Mouse (Mus musculus) G1E (cell line): ENCODE results near the gene Ndufaf4.

ENCODE experiments used
- CTCF ChIP-seq: IDR thresholded peaks from 2 replicates; pipeline ENCODE4 v1.5.1; 2012; ENCODE audit warnings: low read depth, low read length, inconsistent platforms, mixed read lengths
- GATA1 ChIP-seq: IDR thresholded peaks from 2 replicates; pipeline ENCODE4 v1.6.1; 2012; ENCODE audit warnings: borderline replicate concordance, low read length, inconsistent platforms, mixed read lengths
- GATA2 ChIP-seq: IDR thresholded peaks from 2 replicates; pipeline ENCODE4 v1.6.1; 2012; ENCODE audit warnings: low read depth, low read length, inconsistent platforms, borderline replicate concordance
- POLR2AphosphoS5 ChIP-seq: IDR thresholded peaks from 2 replicates; pipeline ENCODE4 v1.6.1; 2012; ENCODE audit warnings: low read depth, low read length, inconsistent platforms; ENCODE audit not compliant: insufficient replicate concordance
- TAL1 ChIP-seq: conservative IDR thresholded peaks from 2 replicates; pipeline ENCODE4 v1.6.1; 2012; ENCODE audit warnings: low read depth, low read length, inconsistent platforms, mixed read lengths

DNA sequence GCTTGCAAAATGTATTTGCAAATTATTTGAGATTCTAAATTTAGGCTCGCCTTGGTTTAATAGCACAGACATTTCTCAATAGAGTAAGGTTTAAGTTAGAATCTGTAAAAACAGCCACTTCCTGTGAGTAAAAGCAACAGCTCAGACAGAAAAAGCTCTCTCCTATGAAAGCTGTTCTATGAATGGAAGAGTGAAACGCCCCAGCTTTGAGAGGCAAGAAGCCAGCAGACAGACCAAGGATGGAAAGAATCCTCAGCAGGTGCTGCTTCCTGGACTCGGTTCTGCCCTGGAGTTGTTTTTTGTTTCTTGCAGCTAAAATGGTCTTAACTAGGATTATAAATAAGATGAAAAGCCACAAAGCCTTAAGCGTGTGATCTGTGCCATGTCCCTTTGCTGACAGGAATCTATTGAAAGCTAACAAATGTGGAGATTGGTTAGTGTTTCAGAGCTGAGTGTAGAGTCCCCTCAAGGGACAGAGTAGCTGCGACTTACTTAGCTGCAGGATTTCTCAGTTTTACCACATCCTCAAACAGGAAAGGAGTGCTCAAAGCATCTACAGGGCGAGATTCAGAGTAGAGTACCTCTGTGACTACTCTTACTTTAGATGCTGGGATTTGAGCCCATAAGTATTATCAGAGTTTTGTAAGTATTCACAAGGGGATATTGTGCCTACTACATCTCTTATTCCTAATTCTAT lies 45.0 kb downstream of the Ndufaf4 start:
- TF ChIP-seq CTCF = no peak
- TF ChIP-seq GATA1 = no peak
- TF ChIP-seq POLR2AphosphoS5 = no peak
- no peak for TF ChIP-seq TAL1
- TF ChIP-seq GATA2 = no peak
